Mouse (Mus musculus) intestine, postnatal 0 days (tissue): ENCODE measurements around the gene Cir1. TPM values are rescaled to one million over a fixed set of nuclear protein-coding genes. Genes with fewer than 3 reads are reported as not detected.

Source experiments
- ATAC-seq: fragments of 200-750 bp; cut with Nextera tagmentation; 2 replicates; pipeline ENCODE4 v1.8.0; 2017; ENCODE audit warnings: mild to moderate bottlenecking, moderate TSS enrichment, moderate library complexity
- H3K27ac ChIP-seq: fragments of 300-500 bp; sonication (generic); 2 replicates; pipeline ENCODE4 v1.5.1; 2014; ENCODE audit warnings: mild to moderate bottlenecking, low read depth, low read length, moderate library complexity
- H3K27me3 ChIP-seq: fragments of 300-500 bp; sonication (generic); replicated peaks from 2 replicates; pipeline ENCODE4 v1.6.1; 2014; ENCODE audit warnings: low read length, mixed read lengths; ENCODE audit not compliant: control insufficient read depth, insufficient read depth
- H3K36me3 ChIP-seq: fragments of 300-500 bp; sonication (generic); 2 replicates; pipeline ENCODE4 v1.6.1; 2014; ENCODE audit warnings: mild to moderate bottlenecking, moderate library complexity; ENCODE audit not compliant: control insufficient read depth, insufficient read depth
- H3K4me1 ChIP-seq: fragments of 300-500 bp; sonication (generic); replicated peaks from 2 replicates; pipeline ENCODE4 v1.6.1; 2014; ENCODE audit warnings: antibody characterized with exemption, low read length, mixed read lengths; ENCODE audit not compliant: control insufficient read depth, insufficient read depth
- H3K4me2 ChIP-seq: fragments of 300-500 bp; sonication (generic); replicated peaks from 2 replicates; pipeline ENCODE4 v1.6.1; 2014; ENCODE audit warnings: low read depth, mild to moderate bottlenecking, moderate library complexity
- H3K4me3 ChIP-seq: fragments of 300-500 bp; sonication (generic); 2 replicates; pipeline ENCODE4 v1.5.1; 2014; ENCODE audit warnings: low read depth, low read length
- H3K9ac ChIP-seq: fragments of 300-500 bp; sonication (generic); 2 replicates; pipeline ENCODE4 v1.6.1; 2014; ENCODE audit warnings: mild to moderate bottlenecking, low read depth, low read length
- H3K9me3 ChIP-seq: fragments of 300-500 bp; sonication (generic); 2 replicates; pipeline ENCODE4 v1.6.1; 2016; ENCODE audit warnings: mixed run types; ENCODE audit not compliant: control insufficient read depth
- CTCF ChIP-seq: sonication (generic); IDR thresholded peaks from 2 replicates; pipeline ENCODE4 v1.5.1; 2016; ENCODE audit warnings: low read depth, mild to moderate bottlenecking, control low read depth, antibody characterized with exemption, moderate library complexity
- WGBS: fragments of 180-500 bp; shearing (Covaris S2); extraction: QIAGEN DNeasy Blood & Tissue Kit; methylation state at CpG from one replicate; pipeline ENCODE4 v1.1.7; 2014; 5-methylcytosine and 5-hydroxymethylcytosine counted together
- polyA plus RNA-seq: library from polyadenylated mRNA; unstranded; fragments of >200 nt; fragmentation: Nextera tagmentation; extraction: Ambion mirVana; gene quantifications from 2 replicates; pipeline ENCODE4 v1.2.1, GENCODE M21; 2015

Cir1 gene
- polyA plus RNA-seq, 1 experiment from 2014 or later, result 17.1 TPM

DNA sequence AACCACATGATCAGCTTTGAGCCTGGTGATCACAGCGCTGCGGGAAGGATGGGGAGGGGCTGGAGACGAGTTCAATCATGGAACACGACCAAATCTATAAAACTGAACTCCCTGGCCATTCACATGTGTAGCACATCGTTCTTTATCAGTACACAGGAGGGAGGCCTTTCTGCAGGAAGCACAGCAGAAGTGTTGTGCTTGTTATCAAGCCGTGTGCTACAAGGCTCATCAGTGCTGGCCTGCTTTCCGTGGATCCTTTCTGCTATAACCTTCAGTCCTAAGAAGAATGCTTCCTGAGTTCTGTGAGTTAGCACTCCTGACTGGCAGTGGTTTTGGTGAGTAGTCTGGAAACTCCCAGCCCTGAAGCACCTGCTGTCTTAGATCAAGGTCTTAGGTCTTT lies 17.5 kb downstream of the Cir1 start:
- Histone ChIP-seq H3K4me3 (no peak overlapping the region), H3K27ac (no peak overlapping the region)

DNA sequence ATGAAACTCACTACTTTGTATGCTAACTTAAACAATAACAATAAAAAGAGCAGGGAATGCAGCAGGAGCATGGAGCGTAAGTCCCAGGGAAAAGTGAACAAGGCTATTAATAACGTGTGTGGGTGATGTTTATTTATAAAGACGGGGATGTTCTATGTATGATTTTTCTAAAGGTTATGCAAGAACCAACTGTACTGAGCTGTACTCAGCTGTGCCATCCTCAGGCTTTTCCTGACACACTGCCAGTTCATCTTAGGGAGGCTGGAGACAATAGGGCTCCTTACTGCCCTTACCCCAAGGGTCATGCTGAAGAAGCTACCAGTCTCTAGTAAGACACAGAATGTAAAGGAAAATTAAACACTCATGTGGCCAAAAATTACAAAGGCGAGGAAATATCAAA lies 21.4 kb downstream of the Cir1 start:
- ATAC-seq, result no peak
- H3K4me2 ChIP-seq, result no peak overlapping the region
- TF ChIP-seq CTCF, result no peak
- H3K9ac ChIP-seq, result no peak overlapping the region
- no peaks in the 10 kb centered on the region for H3K9me3 ChIP-seq
- no peaks in the 10 kb centered on the region for H3K27me3 ChIP-seq
- 79% methylated on average over 4 of the region's 4 CpGs for WGBS
- H3K27ac ChIP-seq, result no peak overlapping the region
- peaks cover 47% of the 10 kb centered on the region for H3K36me3 ChIP-seq
- no peaks in the 10 kb centered on the region for H3K4me1 ChIP-seq
- no peak overlapping the region for H3K4me3 ChIP-seq

More for the DNA sequence above, 17.5 kb downstream of the Cir1 start:
- 80% methylated on average over 7 of the region's 7 CpGs for WGBS
- no peak for TF ChIP-seq CTCF
- no peak for ATAC-seq
- Histone ChIP-seq H3K4me2 (no peak overlapping the region), H3K36me3 (peaks cover 52% of the 10 kb centered on the region), H3K27me3 (no peaks in the 10 kb centered on the region), H3K4me1 (no peaks in the 10 kb centered on the region), H3K9me3 (no peaks in the 10 kb centered on the region), H3K9ac (no peak overlapping the region)

DNA sequence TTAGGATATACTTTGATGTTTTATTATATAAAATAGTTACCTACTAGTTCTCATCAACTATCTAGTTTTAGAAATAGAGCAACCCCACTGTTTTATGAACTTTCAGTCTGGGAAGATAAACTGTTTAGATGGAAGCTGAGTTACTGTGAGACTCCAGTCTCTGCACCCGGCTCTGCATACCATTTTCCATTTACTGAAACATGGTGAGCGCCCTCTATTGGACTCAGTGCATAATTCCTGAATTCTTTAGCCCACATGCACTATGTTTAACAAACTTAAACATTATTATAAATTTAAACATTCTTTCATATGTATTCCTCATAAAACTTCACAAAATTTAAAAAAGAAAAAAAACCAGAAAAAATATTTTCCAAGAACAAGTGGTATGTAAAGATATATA lies 26.9 kb downstream of the Cir1 start:
- TF ChIP-seq CTCF, result peak; percentile 72
- Histone ChIP-seq H3K4me3 (no peak overlapping the region), H3K9me3 (no peaks in the 10 kb centered on the region), H3K27ac (no peak overlapping the region), H3K27me3 (peaks cover 16% of the 10 kb centered on the region), H3K36me3 (peaks cover 23% of the 10 kb centered on the region; the same call in 1 of the 2 replicates), H3K4me1 (no peaks in the 10 kb centered on the region; the same call in 1 of the 2 replicates), H3K4me2 (no peak overlapping the region), H3K9ac (no peak overlapping the region)
- WGBS, result 10% methylated on average over 2 of the region's 2 CpGs
- no peak for ATAC-seq

DNA sequence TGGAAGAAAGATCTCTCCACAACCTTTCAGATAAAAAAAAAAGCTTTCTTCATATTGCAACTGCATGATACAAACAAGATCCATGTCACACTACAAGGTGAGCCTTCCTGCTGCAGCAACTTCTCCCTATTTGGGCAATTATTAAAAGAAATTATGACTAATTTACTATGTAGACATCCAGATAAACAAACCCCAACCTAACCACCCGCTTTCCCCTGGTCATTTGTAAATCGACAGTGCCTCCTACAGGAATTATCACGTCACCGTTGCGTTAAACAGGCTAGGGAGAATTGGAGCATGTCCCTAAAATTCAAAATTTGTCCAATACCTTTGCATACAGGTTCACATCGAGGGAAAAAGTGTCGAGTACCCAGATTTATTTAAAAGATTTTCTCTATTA lies 30.8 kb downstream of the Cir1 start:
- no peaks in the 10 kb centered on the region; the same call in 1 of the 2 replicates for H3K4me1 ChIP-seq
- TF ChIP-seq CTCF, result peak; percentile 60
- H3K27me3 ChIP-seq, result peaks cover 45% of the 10 kb centered on the region
- H3K4me3 ChIP-seq, result 0 out of 2 replicates have a peak overlapping the region, but pooled peaks have one; percentile 1
- H3K9me3 ChIP-seq, result no peaks in the 10 kb centered on the region
- H3K4me2 ChIP-seq, result no peak overlapping the region
- WGBS, result 26% methylated on average over 7 of the region's 7 CpGs
- peaks cover 6% of the 10 kb centered on the region; the same call in 1 of the 2 replicates for H3K36me3 ChIP-seq
- ATAC-seq, result no peak
- no peak overlapping the region for H3K27ac ChIP-seq
- no peak overlapping the region for H3K9ac ChIP-seq

DNA sequence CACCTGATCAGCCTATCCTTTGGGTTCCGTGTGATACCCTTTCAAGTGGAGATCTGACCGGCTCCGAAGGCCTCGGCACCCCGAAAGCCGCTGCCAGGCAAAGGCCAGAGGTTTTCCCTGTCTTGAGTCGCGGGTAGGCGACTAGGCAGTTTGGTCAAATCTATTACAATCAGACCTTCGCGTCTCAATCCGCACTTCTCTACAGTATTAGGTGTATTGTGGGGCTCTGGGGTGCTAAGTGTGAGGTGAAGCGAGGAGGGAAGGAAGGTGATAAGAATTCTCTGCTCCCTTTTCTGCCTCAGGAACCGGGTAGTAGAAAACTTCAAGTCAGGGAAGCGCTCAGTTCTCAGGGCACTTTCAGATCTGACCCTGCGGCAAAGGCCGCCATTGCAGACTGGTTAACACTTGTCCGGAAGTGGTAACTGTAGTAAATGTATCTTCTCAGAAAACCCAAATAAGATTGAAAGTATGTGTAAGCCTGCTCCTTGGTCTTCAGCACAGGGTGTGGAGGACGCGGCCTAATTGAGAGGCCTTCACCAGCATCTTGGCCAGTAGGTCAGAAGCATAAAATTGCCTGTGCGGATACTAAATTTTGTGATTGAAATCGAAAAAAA lies 31.3 kb downstream of the Cir1 start:
- Histone ChIP-seq H3K9ac (no peak overlapping the region), H3K36me3 (peaks cover 4% of the 10 kb centered on the region; the same call in 1 of the 2 replicates), H3K27ac (no peak overlapping the region), H3K27me3 (peaks cover 51% of the 10 kb centered on the region), H3K4me1 (no peaks in the 10 kb centered on the region; the same call in 1 of the 2 replicates), H3K9me3 (no peaks in the 10 kb centered on the region), H3K4me3 (peak overlapping the region; percentile 9; the same call in 1 of the 2 replicates), H3K4me2 (peak overlapping the region; percentile 37)
- WGBS, result 33% methylated on average over 22 of the region's 22 CpGs
- no peak for ATAC-seq
- TF ChIP-seq CTCF, result no peak

DNA sequence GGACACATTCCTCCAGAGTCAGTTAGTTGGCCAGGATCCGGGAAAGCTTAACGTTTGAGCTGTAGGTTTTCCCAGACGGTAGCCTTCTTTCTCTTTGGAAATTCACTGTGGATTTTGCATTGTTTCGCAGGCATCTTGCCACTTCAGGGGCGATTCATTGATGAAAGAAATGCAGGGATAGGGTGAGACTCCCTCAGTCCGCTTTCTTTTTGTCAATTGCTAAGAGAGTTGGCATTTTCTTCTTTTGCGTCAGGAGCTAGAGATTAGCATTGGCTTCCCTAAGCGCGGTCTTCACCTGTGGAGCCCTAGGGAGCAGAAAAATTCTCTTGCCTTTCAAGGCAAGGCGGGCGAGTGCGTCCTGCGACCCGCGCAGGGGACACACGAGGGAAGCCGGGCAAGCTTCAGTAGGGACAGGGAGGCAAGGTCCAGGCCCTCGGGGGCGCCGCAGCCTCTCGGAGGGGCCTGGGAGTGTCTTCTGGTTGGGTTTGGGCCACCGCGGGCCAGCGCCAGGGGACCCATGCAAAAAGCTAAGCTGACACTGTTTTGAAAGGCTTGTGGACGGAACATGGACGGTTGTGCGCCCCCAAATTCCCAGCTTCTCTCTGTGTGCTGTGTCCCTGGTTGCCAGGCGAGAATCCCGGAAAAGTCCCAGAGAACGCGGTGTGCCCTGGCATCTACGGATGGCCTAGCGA lies 32.0 kb downstream of the Cir1 start:
- H3K27me3 ChIP-seq, result peaks cover 57% of the 10 kb centered on the region
- 6% methylated on average over 33 of the region's 33 CpGs for WGBS
- H3K4me2 ChIP-seq, result peak overlapping the region; percentile 37
- H3K27ac ChIP-seq, result no peak overlapping the region
- H3K4me1 ChIP-seq, result no peaks in the 10 kb centered on the region; the same call in 1 of the 2 replicates
- no peaks in the 10 kb centered on the region for H3K9me3 ChIP-seq
- no peak for ATAC-seq
- peak overlapping the region; percentile 9 for H3K4me3 ChIP-seq
- no peak overlapping the region for H3K9ac ChIP-seq
- H3K36me3 ChIP-seq, result peaks cover 2% of the 10 kb centered on the region; the same call in 1 of the 2 replicates
- no peak for TF ChIP-seq CTCF
